10 mouse cellular contexts compared by ENCODE assay signal in genomic region chr19:47936938-47937337, GRCm38 (mm10). TPM values are rescaled to one million over a fixed set of nuclear protein-coding genes. Genes with fewer than 3 reads are reported as not detected.
DNase-seq lines count a peak whose midpoint lies in the region; ATAC-seq and TF ChIP-seq lines count a peak whose summit lies in the region.
"Had no signal": no experiment of that assay in that cellular context is flagged by ENCODE, and none has a peak within 500 bp of the region (broad histone marks: within the 10 kb centered on the region; RNA-seq: fewer than 3 reads in every experiment).

No protein-coding gene starts in this region.

- 63% methylated on average over 9 of the region's 9 CpGs for WGBS in heart, embryonic 15.5 days
- WGBS in embryonic facial prominence, embryonic 15.5 days: 68% methylated on average over 9 of the region's 9 CpGs
- WGBS in intestine, postnatal 0 days: 68% methylated on average over 9 of the region's 9 CpGs
- WGBS in midbrain, embryonic 16.5 days: 59% methylated on average over 9 of the region's 9 CpGs

- no peak for ATAC-seq in heart, embryonic 15.5 days (replicated peaks; ENCODE audit: insufficient number of reproducible peaks, insufficient read depth, low FRiP score, low read depth)
- no peak for ATAC-seq in embryonic facial prominence, embryonic 15.5 days (ENCODE audit: insufficient number of reproducible peaks, low FRiP score, low TSS enrichment, low read depth)
- ATAC-seq in intestine, postnatal 0 days: no peak
- no peak for ATAC-seq in midbrain, embryonic 16.5 days
- no peak for ATAC-seq in erythroid progenitor cell, adult 5-6 weeks (replicated peaks; ENCODE audit: low FRiP score, poor library complexity, severe bottlenecking)

- H3K36me3 ChIP-seq in heart, embryonic 15.5 days: no peaks in the 10 kb centered on the region
- H3K36me3 ChIP-seq in embryonic facial prominence, embryonic 15.5 days: no peaks in the 10 kb centered on the region
- no peaks in the 10 kb centered on the region for H3K36me3 ChIP-seq in intestine, postnatal 0 days (ENCODE audit: control insufficient read depth, insufficient read depth)
- no peaks in the 10 kb centered on the region for H3K36me3 ChIP-seq in midbrain, embryonic 16.5 days (ENCODE audit: control insufficient read depth, insufficient read depth, low read length)

- intact Hi-C loops in heart, postnatal 10 days (cut with DNase I): loop anchor here (10.0 kb wide), 1 partner anchor 202 kb away; the partner anchor contains the start of gene Sfr1

- H3K9me3 ChIP-seq in heart, embryonic 15.5 days (replicated peaks): no peaks in the 10 kb centered on the region
- no peaks in the 10 kb centered on the region for H3K9me3 ChIP-seq in embryonic facial prominence, embryonic 15.5 days (replicated peaks)
- no peaks in the 10 kb centered on the region for H3K9me3 ChIP-seq in intestine, postnatal 0 days (ENCODE audit: control insufficient read depth)
- no peaks in the 10 kb centered on the region for H3K9me3 ChIP-seq in midbrain, embryonic 16.5 days (replicated peaks; ENCODE audit: control insufficient read depth, low read length, poor library complexity, severe bottlenecking)

- no peak for TF ChIP-seq CTCF in intestine, postnatal 0 days (IDR thresholded peaks at IDR 0.05; ENCODE audit: low read depth)

- peak overlapping the region; percentile 45 for H3K4me3 ChIP-seq in heart, embryonic 15.5 days
- H3K4me3 ChIP-seq in embryonic facial prominence, embryonic 15.5 days (replicated peaks): no peak overlapping the region; the same call in 1 of the 2 replicates
- H3K4me3 ChIP-seq in intestine, postnatal 0 days (ENCODE audit: low read depth, low read length): peak overlapping the region; percentile 40
- peak overlapping the region; percentile 35 for H3K4me3 ChIP-seq in midbrain, embryonic 16.5 days (ENCODE audit: low read depth, low read length)

- H3K9ac ChIP-seq in heart, embryonic 15.5 days: 0 out of 2 replicates have a peak overlapping the region, but pooled peaks have one; percentile 24
- no peak overlapping the region for H3K9ac ChIP-seq in embryonic facial prominence, embryonic 15.5 days
- no peak overlapping the region for H3K9ac ChIP-seq in intestine, postnatal 0 days (ENCODE audit: low read depth, low read length)
- peak overlapping the region; percentile 53; the same call in 1 of the 2 replicates for H3K9ac ChIP-seq in midbrain, embryonic 16.5 days (ENCODE audit: low read depth, low read length)

- H3K27me3 ChIP-seq in heart, embryonic 15.5 days: peaks cover 16% of the 10 kb centered on the region
- H3K27me3 ChIP-seq in embryonic facial prominence, embryonic 15.5 days: peaks cover 21% of the 10 kb centered on the region
- H3K27me3 ChIP-seq in intestine, postnatal 0 days (replicated peaks; ENCODE audit: control insufficient read depth, insufficient read depth, low read length): peaks cover 8% of the 10 kb centered on the region
- H3K27me3 ChIP-seq in midbrain, embryonic 16.5 days (ENCODE audit: control insufficient read depth, insufficient read depth, low read depth, low read length): peaks cover 3% of the 10 kb centered on the region

- peaks cover 9% of the 10 kb centered on the region for H3K4me1 ChIP-seq in heart, embryonic 15.5 days (replicated peaks)
- peaks cover 8% of the 10 kb centered on the region; the same call in 1 of the 2 replicates for H3K4me1 ChIP-seq in embryonic facial prominence, embryonic 15.5 days
- no peaks in the 10 kb centered on the region for H3K4me1 ChIP-seq in intestine, postnatal 0 days (replicated peaks; ENCODE audit: control insufficient read depth, insufficient read depth, low read length)
- no peaks in the 10 kb centered on the region for H3K4me1 ChIP-seq in midbrain, embryonic 16.5 days (ENCODE audit: control insufficient read depth, insufficient read depth, low read length)

- DNase-seq in heart, postnatal 10 days: no peak
- no peak for DNase-seq in adrenal gland, adult 18-20 months (ENCODE audit: low spot score in 2 of 2)
- DNase-seq in urinary bladder, postnatal 36 days (ENCODE audit: low spot score in 2 of 2): no peak

- H3K4me2 ChIP-seq in heart, embryonic 15.5 days: peak overlapping the region; percentile 80
- H3K4me2 ChIP-seq in embryonic facial prominence, embryonic 15.5 days (replicated peaks): peak overlapping the region; percentile 84; the same call in 1 of the 2 replicates
- peak overlapping the region; percentile 81 for H3K4me2 ChIP-seq in intestine, postnatal 0 days (replicated peaks; ENCODE audit: low read depth)
- H3K4me2 ChIP-seq in midbrain, embryonic 16.5 days (ENCODE audit: low read length): peak overlapping the region; percentile 66

- H3K27ac ChIP-seq in heart, embryonic 15.5 days: no peak overlapping the region
- no peak overlapping the region for H3K27ac ChIP-seq in embryonic facial prominence, embryonic 15.5 days (replicated peaks)
- H3K27ac ChIP-seq in intestine, postnatal 0 days (ENCODE audit: low read depth, low read length): no peak overlapping the region
- 0 out of 2 replicates have a peak overlapping the region, but pooled peaks have one; percentile 18 for H3K27ac ChIP-seq in midbrain, embryonic 16.5 days (ENCODE audit: low read length)

RNA-seq across cellular contexts. Expression of gene Cfap58, which starts 0.5 kb away (rescaled TPM):
- 0.09 TPM in 1 of 2 replicates, not detected in the other for polyA plus RNA-seq in heart, embryonic 15.5 days (2015; fragmentation: Nextera tagmentation; extraction: Ambion mirVana)
- total RNA-seq in heart, postnatal 10 days (2021): 1 to 10 TPM; 2.7 to 2.8 TPM
- 1.1 and 1.2 TPM in 2 replicates for polyA plus RNA-seq in embryonic facial prominence, embryonic 15.5 days (2015; fragmentation: Nextera tagmentation; extraction: Ambion mirVana)
- polyA plus RNA-seq in intestine, postnatal 0 days (2015; fragmentation: Nextera tagmentation; extraction: Ambion mirVana): not detected in 2 replicates
- polyA plus RNA-seq in midbrain, embryonic 16.5 days (2015; fragmentation: Nextera tagmentation; extraction: Ambion mirVana): 0.57 and 0.90 TPM in 2 replicates
- under 1 TPM in 1 of 2 experiments, not detected in 1; 0.10 TPM for total RNA-seq in adrenal gland, adult 18-20 months (2021)
- not detected in 2 replicates for total RNA-seq in erythroid progenitor cell, adult 5-6 weeks (2015; ENCODE audit: low replicate concordance)
- total RNA-seq in erythroid progenitor cell, adult 5-6 weeks (2017; ENCODE audit: low replicate concordance): not detected in 2 replicates
- polyA plus RNA-seq: erythroblast, embryonic 14.5 days had no signal

RNA-seq across cellular contexts. Expression of gene Itprip, which starts 17.8 kb away (rescaled TPM):
- 17.4 and 20.7 TPM in 2 replicates for polyA plus RNA-seq in heart, embryonic 15.5 days (2015; fragmentation: Nextera tagmentation; extraction: Ambion mirVana)
- total RNA-seq in heart, postnatal 10 days (2021): 10 to 100 TPM; 11.1 to 13.3 TPM
- polyA plus RNA-seq in embryonic facial prominence, embryonic 15.5 days (2015; fragmentation: Nextera tagmentation; extraction: Ambion mirVana): 19.3 and 20.6 TPM in 2 replicates
- 2.6 and 2.7 TPM in 2 replicates for polyA plus RNA-seq in intestine, postnatal 0 days (2015; fragmentation: Nextera tagmentation; extraction: Ambion mirVana)
- 3.5 and 4.3 TPM in 2 replicates for polyA plus RNA-seq in midbrain, embryonic 16.5 days (2015; fragmentation: Nextera tagmentation; extraction: Ambion mirVana)
- 10 to 100 TPM; 16.8 to 17.7 TPM for total RNA-seq in adrenal gland, adult 18-20 months (2021)
- 5.8 and 11.7 TPM in 2 replicates for total RNA-seq in erythroid progenitor cell, adult 5-6 weeks (2015; ENCODE audit: low replicate concordance)
- total RNA-seq in erythroid progenitor cell, adult 5-6 weeks (2017; ENCODE audit: low replicate concordance): 1.6 and 2.3 TPM in 2 replicates

RNA-seq across cellular contexts. Expression of gene Cfap43, which starts 17.9 kb away (rescaled TPM):
- polyA plus RNA-seq in heart, embryonic 15.5 days (2015; fragmentation: Nextera tagmentation; extraction: Ambion mirVana): 0.08 and 0.24 TPM in 2 replicates
- under 1 TPM in 1 of 2 experiments, not detected in 1; 0.24 TPM for total RNA-seq in heart, postnatal 10 days (2021)
- 2.0 and 3.6 TPM in 2 replicates for polyA plus RNA-seq in embryonic facial prominence, embryonic 15.5 days (2015; fragmentation: Nextera tagmentation; extraction: Ambion mirVana)
- 0.16 and 0.22 TPM in 2 replicates for polyA plus RNA-seq in intestine, postnatal 0 days (2015; fragmentation: Nextera tagmentation; extraction: Ambion mirVana)
- 1.7 and 1.9 TPM in 2 replicates for polyA plus RNA-seq in midbrain, embryonic 16.5 days (2015; fragmentation: Nextera tagmentation; extraction: Ambion mirVana)
- total RNA-seq in adrenal gland, adult 18-20 months (2021): not detected
- total RNA-seq in erythroid progenitor cell, adult 5-6 weeks (2015; ENCODE audit: low replicate concordance): not detected in 2 replicates
- total RNA-seq in erythroid progenitor cell, adult 5-6 weeks (2017; ENCODE audit: low replicate concordance): not detected in 2 replicates
- total RNA-seq: adrenal gland, postnatal 36 days had no signal
- polyA plus RNA-seq: erythroblast, embryonic 14.5 days had no signal

Comparison
In these comparisons a context has a peak if more than half of its experiments do, and no peak if none do; other contexts are left out.
1. H3K9ac ChIP-seq: peak in heart, embryonic 15.5 days (single experiment) and midbrain, embryonic 16.5 days (single experiment); none in embryonic facial prominence, embryonic 15.5 days (single experiment) and intestine, postnatal 0 days (single experiment).
2. Peak in every context shown above with its lines, with median percentiles within 50 percentile points of each other: H3K4me2 ChIP-seq.